Mouse (Mus musculus): ENCODE data around the gene Shisa2. TPM values are rescaled to one million over a fixed set of nuclear protein-coding genes. Genes with fewer than 3 reads are reported as not detected.

The Shisa2 gene
- polyA plus RNA-seq, 1 experiment from 2014 or later: not detected

- 64% methylated on average over 9 of the region's 9 CpGs for WGBS (ENCODE audit: missing documents)
- Histone ChIP-seq H3K27ac (no peak overlapping the region), H3K4me3 (ENCODE audit: inconsistent target) (no peak overlapping the region), H3K36me3 (ENCODE audit: inconsistent target) (no peaks in the 10 kb centered on the region), H3K79me2 (ENCODE audit: inconsistent target) (no peaks in the 10 kb centered on the region)
These were observed 702 bp upstream of the Shisa2 start for GRCm38 (mm10) chr14:59624326-59624885.

- Histone ChIP-seq H3K27ac (no peak overlapping the region), H3K79me2 (ENCODE audit: inconsistent target) (no peaks in the 10 kb centered on the region), H3K4me3 (ENCODE audit: inconsistent target) (no peak overlapping the region), H3K36me3 (ENCODE audit: inconsistent target) (no peaks in the 10 kb centered on the region)
- WGBS (ENCODE audit: missing documents): 2% methylated on average over 51 of the region's 51 CpGs
These were observed 777 bp downstream of the Shisa2 start for GRCm38 (mm10) chr14:59625806-59626364.

GRCm38 (mm10) chr14:59626711-59627110 lies 1.6 kb downstream of the Shisa2 start:
- Histone ChIP-seq H3K79me2 (ENCODE audit: inconsistent target) (no peaks in the 10 kb centered on the region), H3K36me3 (ENCODE audit: inconsistent target) (no peaks in the 10 kb centered on the region), H3K27ac (no peak overlapping the region), H3K4me3 (ENCODE audit: inconsistent target) (no peak overlapping the region)
- WGBS (ENCODE audit: missing documents): 68% methylated on average over 8 of the region's 8 CpGs

- no peaks in the 10 kb centered on the region for H3K79me2 ChIP-seq (ENCODE audit: inconsistent target)
- 73% methylated on average over 8 of the region's 9 CpGs for WGBS (ENCODE audit: missing documents)
- no peak overlapping the region for H3K27ac ChIP-seq
- H3K4me3 ChIP-seq (ENCODE audit: inconsistent target): no peak overlapping the region
- H3K36me3 ChIP-seq (ENCODE audit: inconsistent target): no peaks in the 10 kb centered on the region
These were observed 2.1 kb downstream of the Shisa2 start for GRCm38 (mm10) chr14:59627142-59627680.

GRCm38 (mm10) chr14:59627823-59628222 lies 2.7 kb downstream of the Shisa2 start:
- H3K27ac ChIP-seq: no peak overlapping the region
- WGBS (ENCODE audit: missing documents): 88% methylated on average over 7 of the region's 7 CpGs
- no peak overlapping the region for H3K4me3 ChIP-seq (ENCODE audit: inconsistent target)
- no peaks in the 10 kb centered on the region for H3K36me3 ChIP-seq (ENCODE audit: inconsistent target)
- H3K79me2 ChIP-seq (ENCODE audit: inconsistent target): no peaks in the 10 kb centered on the region

- no peak overlapping the region for H3K4me3 ChIP-seq (ENCODE audit: inconsistent target)
- no peaks in the 10 kb centered on the region for H3K36me3 ChIP-seq (ENCODE audit: inconsistent target)
- no peaks in the 10 kb centered on the region for H3K79me2 ChIP-seq (ENCODE audit: inconsistent target)
- 96% methylated on average over 15 of the region's 15 CpGs for WGBS (ENCODE audit: missing documents)
- no peak overlapping the region for H3K27ac ChIP-seq
These were observed 4.2 kb downstream of the Shisa2 start for GRCm38 (mm10) chr14:59629308-59629707.

- Histone ChIP-seq H3K4me3 (ENCODE audit: inconsistent target) (no peak overlapping the region), H3K27ac (no peak overlapping the region), H3K79me2 (ENCODE audit: inconsistent target) (no peaks in the 10 kb centered on the region), H3K36me3 (ENCODE audit: inconsistent target) (no peaks in the 10 kb centered on the region)
- WGBS (ENCODE audit: missing documents): 93% methylated on average over 9 of the region's 9 CpGs
These were observed 5.0 kb downstream of the Shisa2 start for GRCm38 (mm10) chr14:59630096-59630495.

GRCm38 (mm10) chr14:59632067-59632466 lies 7.0 kb downstream of the Shisa2 start:
- WGBS (ENCODE audit: missing documents): 70% methylated on average over 6 of the region's 6 CpGs
- Histone ChIP-seq H3K79me2 (ENCODE audit: inconsistent target) (no peaks in the 10 kb centered on the region), H3K4me3 (ENCODE audit: inconsistent target) (no peak overlapping the region), H3K27ac (no peak overlapping the region), H3K36me3 (ENCODE audit: inconsistent target) (no peaks in the 10 kb centered on the region)

- 91% methylated on average over 4 of the region's 5 CpGs for WGBS (ENCODE audit: missing documents)
- no peak overlapping the region for H3K27ac ChIP-seq
- no peaks in the 10 kb centered on the region for H3K36me3 ChIP-seq (ENCODE audit: inconsistent target)
- no peaks in the 10 kb centered on the region for H3K79me2 ChIP-seq (ENCODE audit: inconsistent target)
- H3K4me3 ChIP-seq (ENCODE audit: inconsistent target): no peak overlapping the region
These were observed 8.3 kb downstream of the Shisa2 start for GRCm38 (mm10) chr14:59633295-59633898.

GRCm38 (mm10) chr14:59633988-59634387 lies 8.9 kb downstream of the Shisa2 start:
- no peak overlapping the region for H3K4me3 ChIP-seq (ENCODE audit: inconsistent target)
- 97% methylated on average over 8 of the region's 9 CpGs for WGBS (ENCODE audit: missing documents)
- H3K36me3 ChIP-seq (ENCODE audit: inconsistent target): no peaks in the 10 kb centered on the region
- H3K79me2 ChIP-seq (ENCODE audit: inconsistent target): no peaks in the 10 kb centered on the region
- no peak overlapping the region for H3K27ac ChIP-seq

- H3K4me3 ChIP-seq (ENCODE audit: inconsistent target): no peak overlapping the region
- H3K36me3 ChIP-seq (ENCODE audit: inconsistent target): no peaks in the 10 kb centered on the region
- 74% methylated on average over 7 of the region's 7 CpGs for WGBS (ENCODE audit: missing documents)
- no peak overlapping the region for H3K27ac ChIP-seq
- H3K79me2 ChIP-seq (ENCODE audit: inconsistent target): no peaks in the 10 kb centered on the region
These were observed 14.0 kb downstream of the Shisa2 start for GRCm38 (mm10) chr14:59638906-59639703.

GRCm38 (mm10) chr14:59641856-59642255 lies 16.7 kb downstream of the Shisa2 start:
- Histone ChIP-seq H3K79me2 (ENCODE audit: inconsistent target) (no peaks in the 10 kb centered on the region), H3K27ac (no peak overlapping the region), H3K4me3 (ENCODE audit: inconsistent target) (no peak overlapping the region), H3K36me3 (ENCODE audit: inconsistent target) (no peaks in the 10 kb centered on the region)
- WGBS (ENCODE audit: missing documents): 96% methylated on average over 5 of the region's 5 CpGs

GRCm38 (mm10) chr14:59643582-59643981 lies 18.5 kb downstream of the Shisa2 start:
- Histone ChIP-seq H3K4me3 (ENCODE audit: inconsistent target) (no peak overlapping the region), H3K79me2 (ENCODE audit: inconsistent target) (no peaks in the 10 kb centered on the region), H3K27ac (0 out of 2 replicates have a peak overlapping the region, but pooled peaks have one; percentile 2), H3K36me3 (ENCODE audit: inconsistent target) (no peaks in the 10 kb centered on the region)
- WGBS (ENCODE audit: missing documents): 9% methylated on average over 11 of the region's 12 CpGs

- no peak overlapping the region for H3K27ac ChIP-seq
- no peak overlapping the region for H3K4me3 ChIP-seq (ENCODE audit: inconsistent target)
- H3K79me2 ChIP-seq (ENCODE audit: inconsistent target): no peaks in the 10 kb centered on the region
- no peaks in the 10 kb centered on the region for H3K36me3 ChIP-seq (ENCODE audit: inconsistent target)
- 86% methylated on average over 1 of the region's 1 CpGs for WGBS (ENCODE audit: missing documents)
These were observed 19.1 kb downstream of the Shisa2 start for GRCm38 (mm10) chr14:59644166-59644565.

- no peak overlapping the region for H3K4me3 ChIP-seq (ENCODE audit: inconsistent target)
- WGBS (ENCODE audit: missing documents): 68% methylated on average over 3 of the region's 3 CpGs
- no peak overlapping the region for H3K27ac ChIP-seq
- no peaks in the 10 kb centered on the region for H3K36me3 ChIP-seq (ENCODE audit: inconsistent target)
- no peaks in the 10 kb centered on the region for H3K79me2 ChIP-seq (ENCODE audit: inconsistent target)
These were observed 19.8 kb downstream of the Shisa2 start for GRCm38 (mm10) chr14:59644896-59645295.
